Mouse (Mus musculus): Measurements from ENCODE around the gene AI597479.
A peak's percentile ranks its signal among the peaks of the same experiment; 100 is the strongest.

The AI597479 gene

DNA sequence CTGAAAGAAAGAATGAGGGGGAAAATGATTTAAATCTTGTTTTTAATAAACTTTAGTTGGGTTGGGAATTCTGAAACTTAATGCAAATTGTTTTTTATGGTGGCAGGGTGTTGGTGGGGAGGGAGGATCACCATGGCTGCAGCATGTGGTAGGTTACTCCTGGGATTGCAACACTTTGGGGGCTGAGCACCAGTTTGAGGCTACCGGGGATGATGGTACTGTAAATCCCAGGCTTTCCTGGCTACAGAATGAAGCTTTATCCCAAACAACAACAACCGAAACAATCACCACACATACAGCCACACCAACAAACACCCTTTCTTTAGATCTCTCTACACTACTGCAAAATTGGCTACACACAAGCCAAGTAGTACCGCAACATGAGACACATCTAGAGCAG, 63.9 kb downstream of the AI597479 start:
- peak; percentile 62 for DNase-seq (ENCODE audit: low read depth)

- peak; percentile 74 for DNase-seq (ENCODE audit: low read depth)
These were observed 64.6 kb downstream of the AI597479 start for GRCm38 (mm10) chr1:43163084-43163466.

- peak; percentile 92 for DNase-seq (ENCODE audit: low read depth)
These were observed 65.2 kb downstream of the AI597479 start for GRCm38 (mm10) chr1:43163467-43164418.

GRCm38 (mm10) chr1:43164582-43164981, 66.1 kb downstream of the AI597479 start:
- DNase-seq (ENCODE audit: low read depth): no peak
